Mouse (Mus musculus) forebrain, embryonic 14.5 days (tissue): ENCODE results near the gene Adcy1. TPM values are rescaled to one million over a fixed set of nuclear protein-coding genes. Genes with fewer than 3 reads are reported as not detected.

ENCODE experiments used
- ATAC-seq: fragments of 200-750 bp; cut with Nextera tagmentation; 2 replicates; pipeline ENCODE4 v1.8.0; 2017; ENCODE audit warnings: mild to moderate bottlenecking, moderate library complexity
- DNase-seq: peaks from one replicate; pipeline ENCODE4 v3.0.0-alpha.2; 2015; ENCODE audit warnings: low spot score
- H3K27ac ChIP-seq: fragments of 300-500 bp; sonication (generic); 2 replicates; pipeline ENCODE4 v1.5.1; 2014; ENCODE audit warnings: low read depth, mild to moderate bottlenecking, control low read depth, low read length, moderate library complexity
- H3K27me3 ChIP-seq: fragments of 300-500 bp; sonication (generic); replicated peaks from 2 replicates; pipeline ENCODE4 v1.6.1; 2014; ENCODE audit warnings: low read length, control low read depth, mixed read lengths; ENCODE audit not compliant: control insufficient read depth, insufficient read depth
- H3K36me3 ChIP-seq: fragments of 300-500 bp; sonication (generic); 2 replicates; pipeline ENCODE4 v1.6.1; 2014; ENCODE audit warnings: low read length, control low read depth; ENCODE audit not compliant: control insufficient read depth, insufficient read depth
- H3K4me1 ChIP-seq: fragments of 300-500 bp; sonication (generic); 2 replicates; pipeline ENCODE4 v1.6.1; 2014; ENCODE audit warnings: antibody characterized with exemption, low read length, control low read depth; ENCODE audit not compliant: control insufficient read depth, insufficient read depth
- H3K4me2 ChIP-seq: fragments of 300-500 bp; sonication (generic); 2 replicates; pipeline ENCODE4 v1.6.1; 2014; ENCODE audit warnings: mild to moderate bottlenecking, control low read depth, low read length
- H3K4me3 ChIP-seq: fragments of 300-500 bp; sonication (generic); 2 replicates; pipeline ENCODE4 v1.5.1; 2014; ENCODE audit warnings: low read depth, low read length, control low read depth
- H3K9ac ChIP-seq: fragments of 300-500 bp; sonication (generic); 2 replicates; pipeline ENCODE4 v1.6.1; 2014; ENCODE audit warnings: mild to moderate bottlenecking, low read length, control low read depth, moderate library complexity
- H3K9me3 ChIP-seq: fragments of 300-500 bp; sonication (generic); replicated peaks from 2 replicates; pipeline ENCODE4 v1.6.1; 2016; ENCODE audit warnings: low read length, control low read depth, mixed read lengths; ENCODE audit not compliant: control insufficient read depth
- WGBS: fragments of 180-500 bp; shearing (Covaris S2); extraction: QIAGEN DNeasy Blood & Tissue Kit; methylation state at CpG from one replicate; pipeline ENCODE4 v1.1.7; 2014; 5-methylcytosine and 5-hydroxymethylcytosine counted together
- polyA plus RNA-seq: library from polyadenylated mRNA; unstranded; fragments of >200 nt; fragmentation: Nextera tagmentation; extraction: Ambion mirVana; gene quantifications from 2 replicates; pipeline ENCODE4 v1.2.1, GENCODE M21; 2014

Gene Adcy1
- polyA plus RNA-seq, 1 experiment from 2014 or later: 5.0 TPM

DNA sequence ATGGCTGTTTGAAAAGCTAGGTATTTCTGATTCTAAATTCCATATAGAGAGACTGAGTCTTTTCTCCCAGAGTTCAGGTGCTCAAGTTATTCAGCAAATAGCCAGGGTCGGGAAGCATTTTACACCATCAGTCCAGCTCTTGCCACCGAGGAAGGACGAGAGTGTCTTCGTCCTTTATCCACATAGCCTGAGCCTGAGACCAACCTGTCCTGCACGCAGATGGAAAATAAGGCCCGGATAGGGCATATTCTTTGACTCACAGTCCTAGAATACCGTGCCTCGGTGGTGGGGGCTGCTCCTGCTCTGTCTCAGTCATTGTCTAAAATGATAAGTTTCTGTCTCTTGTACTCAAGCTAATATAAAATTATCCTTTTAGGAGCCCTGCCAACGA, 137.1 kb downstream of the Adcy1 start:
- H3K9ac ChIP-seq: no peak overlapping the region
- no peak overlapping the region for H3K27ac ChIP-seq
- H3K27me3 ChIP-seq: no peaks in the 10 kb centered on the region
- 81% methylated on average over 9 of the region's 9 CpGs for WGBS
- no peaks in the 10 kb centered on the region for H3K9me3 ChIP-seq
- no peak overlapping the region for H3K4me3 ChIP-seq
- ATAC-seq (no peak), DNase-seq (no peak)
- H3K4me1 ChIP-seq: peaks cover 3% of the 10 kb centered on the region; the same call in 1 of the 2 replicates
- no peak overlapping the region for H3K4me2 ChIP-seq
- no peaks in the 10 kb centered on the region for H3K36me3 ChIP-seq

DNA sequence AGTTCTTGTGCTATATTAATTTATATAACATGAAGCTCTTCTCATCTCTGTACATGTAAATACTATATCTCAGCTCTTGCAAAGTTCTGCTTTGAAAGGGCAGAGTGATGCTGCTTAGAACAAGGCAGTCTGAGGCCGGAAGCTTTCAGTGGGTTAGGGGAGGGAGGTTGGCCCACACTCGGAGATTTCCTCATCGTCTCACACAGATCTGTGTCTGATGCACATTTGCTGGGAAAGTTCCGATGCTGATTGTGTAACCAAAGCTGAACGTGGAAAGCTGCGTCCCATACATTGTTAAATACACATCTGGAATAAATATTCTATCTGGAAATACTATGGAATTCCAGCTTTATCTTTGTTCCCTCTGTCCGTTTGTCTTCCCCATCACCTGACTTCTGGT, 138.9 kb downstream of the Adcy1 start:
- WGBS: 85% methylated on average over 7 of the region's 7 CpGs
- Histone ChIP-seq H3K27ac (no peak overlapping the region), H3K9ac (no peak overlapping the region), H3K9me3 (no peaks in the 10 kb centered on the region), H3K4me1 (peaks cover 3% of the 10 kb centered on the region; the same call in 1 of the 2 replicates), H3K27me3 (no peaks in the 10 kb centered on the region), H3K4me2 (no peak overlapping the region), H3K36me3 (no peaks in the 10 kb centered on the region), H3K4me3 (no peak overlapping the region)
- ATAC-seq: no peak
- no peak for DNase-seq

- ATAC-seq (no peak), DNase-seq (no peak)
- no peak overlapping the region for H3K27ac ChIP-seq
- no peak overlapping the region for H3K9ac ChIP-seq
- WGBS: 92% methylated on average over 9 of the region's 9 CpGs
- no peaks in the 10 kb centered on the region for H3K9me3 ChIP-seq
- no peaks in the 10 kb centered on the region for H3K27me3 ChIP-seq
- no peaks in the 10 kb centered on the region for H3K4me1 ChIP-seq
- no peak overlapping the region for H3K4me3 ChIP-seq
- H3K4me2 ChIP-seq: no peak overlapping the region
- no peaks in the 10 kb centered on the region for H3K36me3 ChIP-seq
Observed at GRCm38 (mm10) chr11:7203846-7204245, 140.6 kb downstream of the Adcy1 start.

DNA sequence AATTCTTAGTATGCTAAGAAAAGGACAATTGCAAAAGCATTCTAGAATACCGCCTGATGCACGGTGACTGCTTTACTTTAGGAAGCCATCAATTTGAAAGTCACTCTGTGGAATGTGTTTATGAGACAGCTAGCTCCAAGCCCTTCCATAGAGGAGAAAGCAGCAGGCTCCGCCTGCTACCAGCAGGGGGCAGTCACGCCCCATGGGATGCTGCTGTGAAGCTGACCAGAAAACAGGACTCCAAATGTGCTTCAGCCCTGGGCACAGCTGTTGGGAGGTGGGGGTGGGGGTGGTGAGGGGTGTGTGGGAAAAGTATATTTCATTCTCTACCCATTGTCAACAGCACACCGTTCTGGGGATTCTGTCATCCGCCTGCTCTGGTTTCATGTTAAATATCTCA, 147.1 kb downstream of the Adcy1 start:
- peaks cover 13% of the 10 kb centered on the region for H3K27me3 ChIP-seq
- H3K4me1 ChIP-seq: no peaks in the 10 kb centered on the region

DNA sequence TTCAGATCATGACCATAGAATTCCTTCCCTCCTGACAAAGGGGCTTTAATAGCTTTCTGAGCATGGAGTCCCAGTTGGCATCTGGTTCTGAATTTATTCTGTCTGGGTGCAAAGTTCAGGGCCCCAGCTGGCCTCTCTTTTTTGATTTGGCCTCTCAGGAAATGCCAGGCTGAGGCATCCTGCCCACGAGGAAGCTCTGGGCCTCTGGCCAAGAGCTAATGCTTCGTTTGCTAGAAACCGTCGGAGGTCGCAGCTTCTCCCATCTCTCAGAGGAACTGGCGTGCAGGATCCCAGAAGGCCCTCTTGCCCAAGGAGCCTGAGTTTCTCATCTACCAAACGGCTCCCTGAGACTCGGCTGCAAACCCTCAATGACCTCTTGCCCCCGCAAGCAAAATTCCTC, 147.9 kb downstream of the Adcy1 start:
- peak; percentile 52 for DNase-seq
- Histone ChIP-seq H3K36me3 (no peaks in the 10 kb centered on the region), H3K4me3 (no peak overlapping the region), H3K27ac (no peak overlapping the region), H3K27me3 (peaks cover 13% of the 10 kb centered on the region), H3K4me2 (no peak overlapping the region), H3K9me3 (no peaks in the 10 kb centered on the region), H3K9ac (no peak overlapping the region), H3K4me1 (no peaks in the 10 kb centered on the region)
- 28% methylated on average over 9 of the region's 9 CpGs for WGBS
- ATAC-seq: no peak

More for the DNA sequence above, 147.1 kb downstream of the Adcy1 start:
- H3K4me2 ChIP-seq: no peak overlapping the region
- DNase-seq (peak; percentile 80), ATAC-seq (peak; percentile 15; the same call in 1 of the 2 replicates)
- no peaks in the 10 kb centered on the region for H3K9me3 ChIP-seq
- H3K9ac ChIP-seq: no peak overlapping the region
- no peak overlapping the region for H3K4me3 ChIP-seq
- 17% methylated on average over 6 of the region's 6 CpGs for WGBS
- no peaks in the 10 kb centered on the region for H3K36me3 ChIP-seq
- no peak overlapping the region for H3K27ac ChIP-seq

- no peak overlapping the region; the same call in 1 of the 2 replicates for H3K9ac ChIP-seq
- H3K4me3 ChIP-seq: peak overlapping the region; percentile 66
- 22% methylated on average over 17 of the region's 17 CpGs for WGBS
- peaks cover 13% of the 10 kb centered on the region for H3K27me3 ChIP-seq
- H3K9me3 ChIP-seq: no peaks in the 10 kb centered on the region
- H3K27ac ChIP-seq: no peak overlapping the region
- no peak for ATAC-seq
- peak overlapping the region; percentile 74 for H3K4me2 ChIP-seq
- no peaks in the 10 kb centered on the region for H3K4me1 ChIP-seq
- no peaks in the 10 kb centered on the region for H3K36me3 ChIP-seq
- no peak for DNase-seq
Observed at GRCm38 (mm10) chr11:7212126-7212798, 149.0 kb downstream of the Adcy1 start.

DNA sequence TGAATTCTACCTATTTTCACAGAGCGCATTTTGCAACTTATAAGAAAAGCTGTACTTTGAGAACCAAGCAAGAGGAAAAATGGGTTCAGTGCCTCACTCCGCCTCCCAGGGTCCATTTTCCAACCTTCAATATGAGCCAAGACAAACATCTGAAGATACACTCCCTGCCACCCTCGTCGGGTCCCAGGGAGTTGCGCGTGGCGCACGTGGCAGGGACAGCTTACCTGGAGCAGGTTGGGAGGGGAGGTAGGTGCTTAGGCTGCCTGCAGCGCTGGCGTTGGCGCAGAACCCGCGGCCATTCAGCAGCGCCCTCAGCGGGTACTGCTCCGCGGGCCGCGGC, 149.8 kb downstream of the Adcy1 start:
- H3K4me1 ChIP-seq: no peaks in the 10 kb centered on the region
- H3K36me3 ChIP-seq: no peaks in the 10 kb centered on the region
- H3K9me3 ChIP-seq: no peaks in the 10 kb centered on the region
- peak overlapping the region; percentile 82 for H3K9ac ChIP-seq
- no peak for ATAC-seq
- H3K27me3 ChIP-seq: peaks cover 13% of the 10 kb centered on the region
- DNase-seq: no peak
- H3K27ac ChIP-seq: 0 out of 2 replicates have a peak overlapping the region, but pooled peaks have one; percentile 75
- H3K4me2 ChIP-seq: peak overlapping the region; percentile 74
- peak overlapping the region; percentile 66 for H3K4me3 ChIP-seq
- 1% methylated on average over 19 of the region's 19 CpGs for WGBS

GRCm38 (mm10) chr11:7213501-7214341, 150.4 kb downstream of the Adcy1 start, which contains the start of gene Igfbp3:
TSS of gene Igfbp3 (minus strand) at chr11:7213923.
- Histone ChIP-seq H3K9me3 (no peaks in the 10 kb centered on the region), H3K4me3 (peak within 1 kb of the TSS; percentile 66), H3K9ac (peak within 1 kb of the TSS; percentile 82), H3K4me1 (no peaks in the 10 kb centered on the region), H3K27me3 (peaks cover 13% of the 10 kb centered on the region), H3K4me2 (peak within 1 kb of the TSS; percentile 74), H3K27ac (peak within 1 kb of the TSS; percentile 75), H3K36me3 (no peaks in the 10 kb centered on the region)
- under 1% methylated on average over 86 of the region's 104 CpGs for WGBS
- DNase-seq (peak; percentile 89), ATAC-seq (peak; percentile 92)

DNA sequence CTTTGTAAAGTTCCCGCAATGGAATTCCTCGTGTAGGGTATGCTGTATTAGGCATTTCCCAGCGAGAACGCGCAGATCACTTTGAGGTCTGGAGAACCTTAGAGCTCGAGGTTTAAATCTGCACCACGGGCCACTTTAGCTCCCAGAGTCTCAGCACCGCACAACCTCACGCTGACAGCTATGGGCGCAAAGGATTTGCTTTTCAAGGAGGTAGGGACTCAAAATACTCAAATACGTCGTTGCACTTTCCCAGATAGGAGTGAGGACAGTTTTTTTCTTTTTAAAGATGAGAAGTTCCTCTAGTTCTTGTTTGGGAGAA, 151.0 kb downstream of the Adcy1 start:
- ATAC-seq (no peak), DNase-seq (no peak)
- under 1% methylated on average over 12 of the region's 12 CpGs for WGBS
- 0 out of 2 replicates have a peak overlapping the region, but pooled peaks have one; percentile 75 for H3K27ac ChIP-seq
- H3K4me1 ChIP-seq: no peaks in the 10 kb centered on the region
- peak overlapping the region; percentile 82; the same call in 1 of the 2 replicates for H3K9ac ChIP-seq
- H3K36me3 ChIP-seq: no peaks in the 10 kb centered on the region
- H3K9me3 ChIP-seq: no peaks in the 10 kb centered on the region
- H3K27me3 ChIP-seq: peaks cover 13% of the 10 kb centered on the region
- peak overlapping the region; percentile 66 for H3K4me3 ChIP-seq
- H3K4me2 ChIP-seq: peak overlapping the region; percentile 74
